Mouse (Mus musculus): Measurements from ENCODE around the gene Ank.

DNA sequence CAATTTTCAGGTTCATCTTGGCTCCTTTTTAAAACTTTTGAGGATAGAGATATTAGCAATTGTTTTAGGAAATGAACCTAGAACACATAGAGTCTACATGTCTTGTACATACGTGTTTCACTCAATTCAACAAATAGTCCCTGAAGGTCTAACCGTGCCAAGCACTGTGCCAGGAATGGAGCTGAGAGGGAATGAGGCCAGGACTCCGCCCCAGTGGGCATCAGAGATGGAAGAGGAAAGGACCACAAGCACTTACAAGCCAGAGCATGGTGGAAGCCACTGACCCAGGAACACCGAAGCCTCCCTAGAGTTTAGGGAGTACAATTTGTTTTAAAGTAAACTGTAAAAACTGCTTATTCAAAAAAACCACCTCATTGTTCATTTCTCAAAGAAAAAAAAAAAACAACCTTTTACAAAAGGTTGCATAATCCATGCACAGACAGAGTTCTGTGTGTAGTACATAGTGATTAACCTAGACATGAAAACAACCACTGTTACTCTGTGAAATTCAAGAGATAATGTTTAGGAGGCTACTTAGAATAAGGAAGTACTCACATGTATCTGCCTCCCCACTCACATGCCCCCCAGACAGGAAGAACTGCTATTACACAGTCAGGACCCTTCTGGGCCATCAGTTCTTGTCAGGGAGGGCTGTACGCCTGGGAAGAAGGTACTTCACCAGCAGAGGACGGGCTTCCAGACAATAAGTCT lies 154.2 kb downstream of the Ank start:
- peak; percentile 32; the same call in 1 of the 2 replicates for TF ChIP-seq CTCF (IDR thresholded peaks at IDR 0.05)
- TF ChIP-seq EP300 (IDR thresholded peaks at IDR 0.05), result no peak
